Mouse (Mus musculus) olfactory bulb, adult 2 months (tissue): ENCODE results near the gene Pgd. TPM values are rescaled to one million over a fixed set of nuclear protein-coding genes. Genes with fewer than 3 reads are reported as not detected.

Experiments
- polyA plus RNA-seq: library from polyadenylated mRNA; stranded (reverse); fragments of >200 nt; gene quantifications from 2 replicates; pipeline ENCODE4 v1.2.4, GENCODE M21; 2012; ENCODE audit warnings: low replicate concordance; ENCODE audit not compliant: missing spikeins, insufficient read depth, insufficient read length

Gene Pgd
- polyA plus RNA-seq, 1 experiment: 246 TPM

Other genes with a start within 250 kb of the Pgd start
- not detected in 2 replicates for gene Pex14, start 66.9 kb downstream of the Pgd start, polyA plus RNA-seq
- not detected in 2 replicates for gene Dffa, start 62.6 kb downstream of the Pgd start, polyA plus RNA-seq
- not detected in 2 replicates for gene Cort, start 40.0 kb downstream of the Pgd start, polyA plus RNA-seq
- gene Cenps, start 29.1 kb downstream of the Pgd start, polyA plus RNA-seq: not detected in 2 replicates
- gene Kif1b, start 140.9 kb upstream of the Pgd start, polyA plus RNA-seq: 79.8 and 484 TPM in 2 replicates